Mouse (Mus musculus) lung, embryonic 14.5 days (tissue): ENCODE results near the gene Ivl. TPM values are rescaled to one million over a fixed set of nuclear protein-coding genes. Genes with fewer than 3 reads are reported as not detected.

ENCODE experiments used
- ATAC-seq: fragments of 200-750 bp; cut with Nextera tagmentation; 2 replicates; pipeline ENCODE4 v1.8.0; 2017; ENCODE audit warnings: mild to moderate bottlenecking, moderate TSS enrichment, moderate library complexity; ENCODE audit not compliant: insufficient read depth
- DNase-seq: peaks from one replicate; pipeline ENCODE4 v3.0.0-alpha.2; 2015
- H3K27ac ChIP-seq: fragments of 300-500 bp; sonication (generic); 2 replicates; pipeline ENCODE4 v1.5.1; 2014; ENCODE audit warnings: low read depth, mild to moderate bottlenecking, moderate library complexity
- H3K27me3 ChIP-seq: fragments of 300-500 bp; sonication (generic); 2 replicates; pipeline ENCODE4 v1.6.1; 2014; ENCODE audit warnings: low read length, control low read depth; ENCODE audit not compliant: insufficient read depth
- H3K36me3 ChIP-seq: fragments of 300-500 bp; sonication (generic); 2 replicates; pipeline ENCODE4 v1.6.1; 2014; ENCODE audit warnings: control low read depth; ENCODE audit not compliant: insufficient read depth
- H3K4me1 ChIP-seq: fragments of 300-500 bp; sonication (generic); 2 replicates; pipeline ENCODE4 v1.6.1; 2014; ENCODE audit warnings: antibody characterized with exemption, control low read depth; ENCODE audit not compliant: insufficient read depth
- H3K4me2 ChIP-seq: fragments of 300-500 bp; sonication (generic); 2 replicates; pipeline ENCODE4 v1.6.1; 2014; ENCODE audit warnings: mild to moderate bottlenecking
- H3K4me3 ChIP-seq: fragments of 300-500 bp; sonication (generic); 2 replicates; pipeline ENCODE4 v1.5.1; 2014; ENCODE audit warnings: low read depth, low read length
- H3K9ac ChIP-seq: fragments of 300-500 bp; sonication (generic); 2 replicates; pipeline ENCODE4 v1.6.1; 2014
- H3K9me3 ChIP-seq: fragments of 300-500 bp; sonication (generic); 2 replicates; pipeline ENCODE4 v1.6.1; 2016; ENCODE audit warnings: low read depth, low read length, control low read depth
- CTCF ChIP-seq: IDR thresholded peaks from 2 replicates; pipeline ENCODE4 v1.5.1; 2016; ENCODE audit warnings: antibody characterized with exemption, low read depth
- WGBS: fragments of 180-500 bp; shearing (Covaris S2); extraction: QIAGEN DNeasy Blood & Tissue Kit; methylation state at CpG from one replicate; pipeline ENCODE4 v1.1.7; 2014; 5-methylcytosine and 5-hydroxymethylcytosine counted together
- polyA plus RNA-seq: library from polyadenylated mRNA; unstranded; fragments of >200 nt; fragmentation: Nextera tagmentation; extraction: Ambion mirVana; gene quantifications from 2 replicates; pipeline ENCODE4 v1.2.1, GENCODE M21; 2014

Ivl gene
- polyA plus RNA-seq: 0.18 TPM in 1 of 2 replicates, not detected in the other

GRCm38 (mm10) chr3:92573449-92574041 lies at the start of gene Ivl:
TSS of gene Ivl (minus strand) at chr3:92573735.
- Histone ChIP-seq H3K4me1 (no peaks in the 10 kb centered on the region), H3K9ac (no peak within 1 kb of the TSS), H3K9me3 (no peaks in the 10 kb centered on the region), H3K4me2 (no peak within 1 kb of the TSS), H3K27ac (no peak within 1 kb of the TSS), H3K4me3 (no peak within 1 kb of the TSS), H3K36me3 (no peaks in the 10 kb centered on the region), H3K27me3 (no peaks in the 10 kb centered on the region)
- DNase-seq (no peak), ATAC-seq (no peak)
- no peak for TF ChIP-seq CTCF
- WGBS: 58% methylated on average over 1 of the region's 1 CpGs

GRCm38 (mm10) chr3:92621560-92621959 lies 48.0 kb upstream of the Ivl start, which contains the start of gene Lce6a:
TSS of gene Lce6a (minus strand) at chr3:92621660.
- 47% methylated on average over 2 of the region's 2 CpGs for WGBS
- Histone ChIP-seq H3K9ac (no peak within 1 kb of the TSS), H3K4me1 (no peaks in the 10 kb centered on the region), H3K4me2 (no peak within 1 kb of the TSS), H3K27ac (no peak within 1 kb of the TSS), H3K36me3 (no peaks in the 10 kb centered on the region), H3K4me3 (no peak within 1 kb of the TSS), H3K9me3 (no peaks in the 10 kb centered on the region), H3K27me3 (no peaks in the 10 kb centered on the region)
- TF ChIP-seq CTCF: no peak
- DNase-seq (no peak), ATAC-seq (no peak)

GRCm38 (mm10) chr3:92609804-92610203 lies 36.3 kb upstream of the Ivl start:
- 44% methylated on average over 1 of the region's 1 CpGs for WGBS
- Histone ChIP-seq H3K27ac (no peak overlapping the region), H3K36me3 (no peaks in the 10 kb centered on the region), H3K4me1 (no peaks in the 10 kb centered on the region), H3K4me3 (no peak overlapping the region), H3K27me3 (no peaks in the 10 kb centered on the region), H3K9ac (no peak overlapping the region), H3K4me2 (no peak overlapping the region), H3K9me3 (no peaks in the 10 kb centered on the region)
- ATAC-seq: no peak
- DNase-seq: no peak
- TF ChIP-seq CTCF: no peak

DNA sequence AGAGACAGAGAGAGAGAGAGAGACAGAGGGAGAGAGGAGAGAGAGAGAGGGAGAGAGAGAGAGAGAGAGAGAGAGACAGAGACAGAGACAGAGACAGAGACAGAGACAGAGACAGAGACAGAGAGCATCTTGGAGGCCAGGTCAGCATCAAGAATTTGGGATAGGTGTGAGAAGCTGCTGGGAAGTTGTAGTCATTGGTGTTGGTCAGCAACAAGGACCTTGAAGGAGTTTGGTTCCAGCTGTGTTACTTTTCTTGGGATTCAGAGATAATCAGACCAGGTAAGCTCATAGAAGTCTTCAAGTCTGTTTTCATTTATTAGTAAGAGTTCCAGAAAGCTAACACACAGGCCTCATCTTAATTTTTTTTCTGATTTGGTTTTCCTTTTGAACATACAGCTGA lies 33.9 kb upstream of the Ivl start, which contains the start of gene 2210017I01Rik:
2210017I01Rik (minus strand) TSS at position 101 of the 400 bp plus-strand sequence.
- Histone ChIP-seq H3K4me2 (no peak within 1 kb of the TSS), H3K27me3 (no peaks in the 10 kb centered on the region), H3K4me3 (no peak within 1 kb of the TSS), H3K9ac (no peak within 1 kb of the TSS), H3K9me3 (no peaks in the 10 kb centered on the region), H3K27ac (no peak within 1 kb of the TSS), H3K4me1 (no peaks in the 10 kb centered on the region), H3K36me3 (no peaks in the 10 kb centered on the region)
- ATAC-seq (no peak), DNase-seq (no peak)
- TF ChIP-seq CTCF: no peak

DNA sequence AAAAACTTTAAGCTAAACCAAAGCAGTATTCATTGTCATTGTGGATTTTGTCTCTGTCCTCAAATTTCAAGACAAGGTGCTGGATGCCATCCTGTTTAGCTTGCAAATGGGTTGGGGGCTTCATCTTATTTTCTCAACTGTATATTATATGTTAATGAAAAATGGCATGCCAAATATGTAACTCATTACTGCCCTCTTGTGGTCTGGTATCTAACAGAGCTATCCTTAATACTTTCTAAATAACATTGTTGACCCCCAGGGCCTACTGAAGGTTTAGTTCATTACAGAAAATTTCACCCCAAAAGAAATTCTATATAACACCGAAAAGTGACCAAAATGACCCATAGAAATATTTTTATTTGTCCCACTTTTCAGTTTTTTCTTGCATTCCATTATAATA lies 28.6 kb upstream of the Ivl start:
- DNase-seq (peak; percentile 67), ATAC-seq (no peak)
- 51% methylated on average over 1 of the region's 1 CpGs for WGBS

DNA sequence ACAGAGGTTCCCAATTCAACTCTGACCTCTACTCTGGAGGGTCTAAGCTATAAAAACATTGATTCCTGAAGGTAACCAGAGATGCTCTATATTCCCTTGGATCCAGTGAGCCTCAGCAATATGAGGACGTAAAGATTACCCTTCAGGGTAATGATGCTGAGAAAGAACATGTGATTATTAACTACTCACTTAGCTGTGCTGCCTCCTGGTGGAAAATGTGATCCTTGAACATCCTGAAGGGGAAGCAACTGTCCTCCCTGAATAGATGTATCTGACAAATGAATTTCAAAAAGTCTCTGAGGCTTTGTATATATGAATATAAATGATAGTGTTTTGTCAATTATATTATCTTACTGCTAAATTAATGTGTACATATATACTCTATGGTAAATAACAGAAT lies 26.9 kb upstream of the Ivl start:
- Histone ChIP-seq H3K4me1 (no peaks in the 10 kb centered on the region), H3K4me3 (no peak overlapping the region), H3K27me3 (no peaks in the 10 kb centered on the region), H3K4me2 (no peak overlapping the region), H3K9me3 (peaks cover 5% of the 10 kb centered on the region; the same call in 1 of the 2 replicates), H3K36me3 (no peaks in the 10 kb centered on the region), H3K9ac (no peak overlapping the region), H3K27ac (no peak overlapping the region)
- peak; percentile 9 for DNase-seq
- ATAC-seq: no peak
- peak; percentile 35; the same call in 1 of the 2 replicates for TF ChIP-seq CTCF
- 47% methylated on average over 1 of the region's 1 CpGs for WGBS

More for the DNA sequence above, 28.6 kb upstream of the Ivl start:
- H3K27me3 ChIP-seq: no peaks in the 10 kb centered on the region
- no peak overlapping the region for H3K27ac ChIP-seq
- H3K36me3 ChIP-seq: no peaks in the 10 kb centered on the region
- no peaks in the 10 kb centered on the region for H3K4me1 ChIP-seq
- H3K9me3 ChIP-seq: peaks cover 5% of the 10 kb centered on the region; the same call in 1 of the 2 replicates
- TF ChIP-seq CTCF: peak; percentile 29; the same call in 1 of the 2 replicates
- H3K4me3 ChIP-seq: no peak overlapping the region
- no peak overlapping the region for H3K9ac ChIP-seq
- H3K4me2 ChIP-seq: no peak overlapping the region

DNA sequence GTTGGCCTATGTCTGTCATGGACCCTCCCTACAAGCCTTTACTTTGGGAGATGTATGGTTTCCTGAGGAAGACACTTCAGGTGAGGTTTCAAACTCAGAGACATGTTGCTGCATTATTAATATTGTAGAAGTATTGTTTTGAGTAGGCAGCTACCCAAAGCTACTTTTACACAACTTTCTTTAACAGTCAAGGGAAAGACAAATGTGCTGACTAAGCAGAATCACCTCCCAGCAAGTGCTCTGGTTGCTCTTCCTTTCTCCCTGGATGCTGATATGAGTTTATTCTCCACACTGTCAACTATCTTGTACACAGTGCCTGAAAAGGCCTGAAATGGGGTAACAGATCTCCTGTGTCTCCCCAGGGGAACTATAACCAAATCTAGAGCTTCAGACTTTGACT lies 26.4 kb upstream of the Ivl start:
- H3K36me3 ChIP-seq: no peaks in the 10 kb centered on the region
- ATAC-seq (no peak), DNase-seq (no peak)
- no peak for TF ChIP-seq CTCF
- H3K9me3 ChIP-seq: peaks cover 5% of the 10 kb centered on the region; the same call in 1 of the 2 replicates
- no peaks in the 10 kb centered on the region for H3K4me1 ChIP-seq
- H3K9ac ChIP-seq: no peak overlapping the region
- H3K4me3 ChIP-seq: no peak overlapping the region
- no peaks in the 10 kb centered on the region for H3K27me3 ChIP-seq
- no peak overlapping the region for H3K4me2 ChIP-seq
- H3K27ac ChIP-seq: no peak overlapping the region

DNA sequence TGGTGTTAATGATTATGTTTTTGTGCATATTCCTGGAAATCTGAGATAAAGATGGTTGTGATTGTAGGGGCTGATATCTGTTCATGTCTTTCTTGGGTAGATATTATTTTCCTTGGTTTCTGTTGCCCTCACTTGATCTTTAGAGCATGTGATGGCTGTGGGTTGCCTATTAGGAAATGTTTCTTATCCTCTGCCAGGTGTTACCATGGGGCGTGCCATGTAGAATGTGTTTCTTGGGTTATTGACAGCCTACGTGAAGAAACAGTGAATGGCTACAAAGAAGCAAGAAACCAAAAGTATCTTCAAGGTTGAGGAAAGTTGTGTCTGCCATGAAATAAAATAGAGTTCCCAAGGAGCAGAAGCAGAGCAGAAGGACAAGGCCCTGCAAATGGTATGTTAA lies 24.9 kb upstream of the Ivl start:
- Histone ChIP-seq H3K9ac (no peak overlapping the region), H3K27me3 (no peaks in the 10 kb centered on the region), H3K4me2 (no peak overlapping the region), H3K4me3 (no peak overlapping the region), H3K27ac (no peak overlapping the region), H3K36me3 (no peaks in the 10 kb centered on the region), H3K9me3 (peaks cover 5% of the 10 kb centered on the region; the same call in 1 of the 2 replicates), H3K4me1 (no peaks in the 10 kb centered on the region)
- 87% methylated on average over 2 of the region's 2 CpGs for WGBS
- no peak for TF ChIP-seq CTCF
- DNase-seq: no peak
- ATAC-seq: no peak
